Mouse (Mus musculus) right cerebral cortex, postnatal 36 days (tissue): ENCODE data around the gene Gm10277.
"Not testable (repeated sequence)": the region's sequence is repeated elsewhere in the genome, so short reads cannot be mapped to it uniquely, and the experiment has no call there.

Experiments
- DNase-seq, 2 experiments: peaks; one replicate each; pipeline ENCODE4 v3.0.0; 2022; ENCODE audit warnings: low spot score in 2 of 2, mixed read lengths in 1 of 2

The Gm10277 gene

DNA sequence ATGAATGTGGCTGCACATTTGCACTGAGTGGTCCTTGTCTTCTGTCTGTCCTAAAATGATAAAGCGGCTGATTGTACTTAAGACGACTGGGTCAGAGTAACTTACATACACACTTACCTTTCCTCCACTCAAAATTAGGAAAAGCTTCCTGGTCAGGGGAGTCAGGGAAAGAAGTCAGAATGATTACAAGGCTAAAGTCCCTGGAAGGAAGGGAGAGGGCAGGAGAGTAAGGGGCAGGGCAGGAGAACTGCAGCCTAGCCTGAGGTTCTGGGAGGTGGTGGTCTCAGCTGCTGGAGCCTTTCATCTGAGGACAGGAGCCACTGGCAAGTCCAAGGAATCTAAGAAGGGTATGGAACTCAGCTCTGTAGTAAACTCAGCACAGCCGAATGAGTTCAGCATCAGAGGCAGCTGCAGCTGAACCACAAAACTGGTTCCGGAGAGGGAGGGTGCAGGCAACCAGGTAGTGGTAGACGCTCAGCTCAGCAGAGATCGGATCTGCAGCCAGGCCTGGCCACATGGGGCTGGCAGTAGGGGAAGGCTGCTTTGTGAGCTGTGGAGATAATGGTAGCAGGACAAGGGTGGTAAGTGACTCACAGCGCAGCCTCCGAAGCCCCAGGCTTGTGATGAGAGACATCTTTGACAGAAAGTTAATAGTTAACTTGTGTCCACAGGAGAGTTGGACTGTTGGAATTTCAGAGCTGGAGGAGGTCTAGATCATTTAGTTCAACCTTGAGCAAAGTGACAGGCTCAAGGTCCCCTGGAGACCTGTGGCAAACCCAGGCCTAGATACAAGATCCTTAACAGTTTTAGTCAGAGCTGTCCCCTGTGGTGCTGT is 15.5 kb downstream of the Gm10277 start:
- DNase-seq, result no peak

DNA sequence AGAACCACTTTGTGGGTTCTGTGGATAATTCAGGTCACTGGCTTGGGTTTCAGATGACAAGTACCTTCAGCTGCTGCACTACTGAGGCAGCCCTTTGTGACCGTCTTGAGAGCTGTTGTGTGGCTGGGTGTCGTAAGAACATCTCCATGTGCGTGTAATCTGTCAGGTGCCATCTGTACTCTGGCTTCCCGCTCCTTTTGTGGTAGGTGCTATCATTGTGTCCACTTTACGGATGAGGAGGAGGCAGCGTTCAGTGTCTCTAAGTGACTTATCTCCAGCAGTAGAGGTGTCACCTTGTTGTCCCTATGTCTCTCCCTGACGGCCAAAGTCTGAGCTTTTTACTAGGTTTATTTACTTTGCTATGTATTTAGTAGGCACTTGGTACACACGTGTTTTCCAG is 17.2 kb downstream of the Gm10277 start:
- no peak for DNase-seq

DNA sequence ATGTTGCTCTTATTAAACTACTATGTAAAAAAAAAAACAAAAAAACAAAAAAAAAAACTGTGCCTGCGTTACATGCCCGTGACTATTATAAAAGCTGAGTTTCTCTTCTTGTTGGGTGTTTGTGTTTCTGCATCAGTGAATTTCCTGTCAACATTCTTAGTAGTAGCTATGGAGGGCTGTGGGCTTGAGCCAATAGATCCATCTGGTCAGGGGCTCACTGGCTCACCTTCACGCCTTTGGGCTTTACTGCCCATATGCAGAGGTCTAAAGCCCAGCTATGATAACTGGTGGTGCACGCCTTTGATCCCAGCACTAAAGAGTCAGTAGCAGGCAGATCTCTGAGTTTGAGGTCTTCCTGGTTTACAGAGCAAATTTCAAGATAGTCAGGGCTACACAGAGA is 18.1 kb downstream of the Gm10277 start:
- DNase-seq, result no peak

DNA sequence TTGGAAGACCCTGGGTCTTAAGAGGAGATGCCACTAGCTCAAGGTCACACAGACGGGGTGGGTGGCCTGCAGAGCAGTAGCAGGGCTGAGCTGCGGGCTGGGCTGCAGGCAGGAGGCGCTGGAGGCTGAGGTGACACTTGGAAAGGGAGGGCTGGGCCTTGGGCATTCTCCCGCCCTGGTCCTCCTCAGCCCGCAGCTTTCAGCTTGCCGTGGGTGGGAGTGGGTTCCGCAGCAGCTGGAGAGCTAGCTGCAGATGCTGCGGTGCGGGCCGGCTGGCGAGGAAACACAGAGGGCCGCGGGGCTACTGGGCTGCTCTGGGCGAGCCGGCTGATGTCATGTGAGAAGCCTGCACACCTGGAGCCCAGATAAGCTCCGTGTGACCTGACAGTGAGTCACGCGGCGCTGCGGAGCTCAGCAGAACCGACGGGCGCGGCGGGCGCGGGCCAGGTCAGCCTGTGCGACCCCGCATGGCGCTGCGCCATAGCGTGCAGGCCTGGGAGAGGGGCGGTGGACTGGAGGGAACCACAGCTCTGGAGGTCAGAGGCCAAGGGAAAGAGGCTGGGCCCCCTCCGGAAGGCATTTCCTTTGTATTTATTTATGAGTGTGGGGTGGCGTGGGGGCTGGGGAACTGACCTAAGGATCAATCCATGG is 21.1 kb downstream of the Gm10277 start:
- peak in 1 of 2 experiments; percentile 46 for DNase-seq

DNA sequence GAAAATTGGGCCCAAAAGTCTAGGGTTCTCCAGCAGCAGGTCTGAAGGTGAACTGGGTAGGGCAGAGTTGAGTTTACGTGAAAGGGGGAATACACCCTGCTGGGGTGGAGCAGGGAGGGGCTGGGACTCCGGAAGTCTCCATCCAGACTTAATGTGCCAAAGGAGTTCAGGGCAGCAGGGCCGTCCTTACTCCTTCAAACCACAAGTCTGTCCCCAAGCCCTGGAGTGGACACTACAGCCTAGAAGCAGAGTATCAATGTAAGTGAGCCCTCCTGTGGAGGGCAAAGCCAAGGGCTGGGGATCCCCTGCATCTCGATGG is 22.1 kb downstream of the Gm10277 start:
- DNase-seq, result no peak

DNA sequence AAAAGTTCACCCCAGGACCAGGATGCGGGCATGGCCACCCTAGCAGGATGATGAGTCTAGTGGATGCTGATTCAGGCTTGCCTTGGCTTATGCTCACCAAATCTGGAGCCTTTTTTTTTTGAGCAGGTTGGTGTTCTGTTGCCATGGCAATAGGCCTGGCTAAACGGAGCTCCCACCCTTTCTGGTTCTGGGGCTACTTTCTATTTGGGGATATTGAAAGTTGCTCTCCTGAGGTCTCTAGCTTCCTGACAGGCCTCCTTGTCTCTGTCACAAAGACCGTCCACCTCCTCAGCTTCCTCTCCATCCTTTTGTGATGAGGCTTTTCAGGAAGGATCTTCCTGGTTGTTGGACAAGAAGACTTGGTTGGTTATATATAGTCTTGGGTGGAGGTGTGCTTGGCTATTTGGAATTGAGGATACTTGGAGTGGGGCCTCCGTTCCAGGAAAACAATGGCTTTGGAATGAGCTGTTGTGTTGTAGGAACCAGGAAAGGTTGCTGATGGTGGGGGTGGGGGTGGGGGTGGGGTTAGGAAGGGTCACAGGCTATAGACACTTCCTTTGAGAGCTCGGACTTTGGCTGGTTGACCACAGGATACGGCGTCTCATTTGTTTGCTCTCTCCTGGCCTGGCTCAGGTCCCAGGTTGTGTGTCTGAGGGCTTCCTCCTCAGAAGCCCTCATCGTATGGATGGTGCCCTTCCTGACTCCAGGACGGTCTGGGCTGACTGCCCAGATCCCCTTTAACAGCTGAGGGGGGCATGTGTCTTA is 22.7 kb downstream of the Gm10277 start:
- DNase-seq, result peak in 1 of 2 experiments; percentile 60

DNA sequence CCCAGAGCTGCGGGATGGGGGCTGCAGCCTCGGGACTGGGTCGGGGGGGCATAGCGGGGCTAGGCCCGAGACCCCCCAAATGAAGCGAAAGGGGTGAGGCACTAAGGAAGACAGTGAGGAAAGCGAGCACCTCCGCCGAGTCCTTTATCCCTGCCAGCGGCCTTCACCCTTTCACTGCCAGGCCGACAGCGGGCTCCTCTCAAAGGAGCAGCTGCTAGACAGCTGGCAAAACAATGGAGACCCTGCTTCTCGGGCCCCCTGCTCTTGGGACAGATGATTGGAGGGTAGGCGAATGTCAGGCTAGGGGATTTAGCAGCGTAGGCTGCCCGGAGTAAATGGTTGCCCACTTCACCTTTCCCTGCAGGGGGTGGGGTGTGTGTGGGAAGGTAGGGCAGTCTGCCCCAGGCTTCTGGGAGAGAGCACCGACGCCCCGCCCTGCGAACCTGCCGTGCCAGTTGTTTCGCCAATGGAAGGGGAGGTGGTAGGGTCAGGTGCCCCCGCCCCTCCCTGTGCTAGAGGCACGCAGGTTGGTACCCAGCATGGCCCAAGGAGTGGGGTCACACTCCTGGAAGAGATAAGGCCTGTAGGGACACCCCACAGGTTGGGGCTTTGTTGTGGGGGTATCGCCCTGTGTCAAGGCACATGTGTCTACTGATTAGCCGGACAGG is 23.7 kb downstream of the Gm10277 start:
- DNase-seq, result peak in 1 of 2 experiments; percentile 34

DNA sequence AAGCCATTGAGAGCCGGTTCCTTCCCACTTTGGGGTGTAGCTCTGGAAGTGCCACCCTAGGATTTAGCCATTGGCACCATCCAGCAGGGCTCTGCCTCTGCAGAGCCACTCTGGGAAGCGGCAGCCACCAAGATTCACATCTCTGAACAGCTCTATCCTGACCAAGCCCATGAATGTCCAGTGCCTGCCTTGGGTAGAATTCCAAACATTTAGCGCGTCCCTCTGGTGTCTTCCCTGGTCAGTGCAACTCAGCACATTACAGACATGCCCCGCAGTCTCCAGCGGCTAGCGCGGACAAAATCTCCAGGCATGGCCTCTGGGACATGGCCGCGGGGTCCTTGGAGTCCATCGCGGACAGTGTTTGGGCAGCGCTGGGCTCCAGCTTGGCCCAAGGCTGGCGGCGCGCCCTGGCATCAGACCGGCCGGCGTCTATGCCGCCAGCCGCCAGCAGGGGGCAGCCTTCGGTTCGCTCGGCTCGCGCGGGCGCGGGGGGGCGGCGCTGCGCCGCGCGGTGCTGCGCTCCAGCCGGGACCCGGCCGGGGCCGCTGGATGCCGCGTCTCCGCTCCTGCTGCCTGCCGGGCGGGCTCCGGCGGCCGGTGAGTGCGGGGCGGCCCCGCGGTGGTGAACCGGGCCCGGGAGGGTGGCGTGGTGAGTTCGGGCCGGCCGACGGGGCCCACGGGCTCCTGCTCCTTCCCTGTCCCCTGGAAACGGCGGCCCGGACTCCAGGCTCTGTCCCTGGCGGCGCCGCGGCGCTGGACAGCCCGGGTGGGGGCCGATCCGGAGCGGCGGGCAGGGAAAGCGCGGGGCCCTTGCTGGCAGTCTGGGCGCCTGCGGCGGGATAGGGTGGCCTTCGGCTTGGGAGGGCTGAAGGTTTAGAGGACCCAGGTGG is 24.5 kb downstream of the Gm10277 start, which contains the start of gene Myo18a:
Gene Myo18a (plus strand): TSS at position 464 of the 890 bp plus-strand sequence.
- peak; percentile 45 to 68 for DNase-seq

DNA sequence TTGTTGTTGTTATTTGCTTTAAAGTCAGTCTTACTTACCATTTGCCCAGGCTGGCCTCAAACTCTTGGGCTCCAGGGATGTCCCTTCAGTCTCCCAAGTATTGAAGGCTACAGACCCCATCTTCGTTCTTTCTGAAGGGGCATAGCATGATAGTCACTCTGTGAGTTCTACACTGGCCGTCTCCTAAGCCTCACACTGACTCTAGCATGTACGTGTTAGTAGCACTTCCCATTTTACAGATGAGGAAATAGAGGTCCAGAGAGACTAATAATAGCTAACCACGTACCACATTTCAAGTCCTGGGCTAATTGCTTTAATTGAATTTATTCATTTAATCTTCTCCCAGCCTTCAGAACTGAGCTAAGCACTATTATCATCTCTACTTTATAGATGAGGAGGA is 27.5 kb downstream of the Gm10277 start:
- no peak for DNase-seq

DNA sequence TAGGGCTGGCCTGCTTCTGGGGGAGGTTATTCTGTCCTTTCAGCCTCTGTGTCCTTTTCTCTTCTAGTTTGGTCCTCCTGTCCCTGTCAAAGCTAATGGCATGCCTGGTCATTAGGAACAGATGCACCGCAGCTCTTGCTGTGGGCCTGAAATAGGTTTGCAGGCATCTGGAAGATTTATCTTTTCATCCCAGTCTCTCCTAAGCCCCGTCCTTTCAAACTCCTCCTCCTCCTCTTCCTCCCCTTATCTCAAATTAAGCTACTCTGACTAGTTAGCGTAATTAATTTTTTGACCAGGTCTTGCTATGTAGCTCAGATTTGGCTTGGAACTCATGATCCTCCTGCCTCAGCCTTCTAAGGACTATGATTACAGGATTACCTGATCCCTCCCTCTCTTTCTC is 34.1 kb downstream of the Gm10277 start:
- no peak for DNase-seq

DNA sequence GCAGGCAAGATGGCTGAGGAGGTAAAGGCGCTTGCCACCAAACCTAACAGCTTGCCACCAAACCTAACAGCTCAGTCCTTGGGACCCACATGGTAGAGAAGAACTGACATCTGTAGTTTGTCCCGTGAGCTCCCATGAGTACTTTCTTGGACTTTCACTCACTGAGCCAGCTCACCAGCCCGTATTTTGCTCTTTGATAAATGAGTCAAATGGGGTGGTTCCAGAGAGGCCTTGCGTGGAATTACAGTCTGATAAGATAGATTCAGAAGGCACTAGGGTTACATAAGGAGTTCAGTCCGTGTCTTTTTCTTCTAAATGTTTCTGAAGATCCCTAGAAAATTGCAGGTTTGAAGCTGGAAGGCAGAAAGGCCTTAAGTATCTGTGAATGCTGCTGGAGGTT is 35.0 kb downstream of the Gm10277 start:
- no peak for DNase-seq

DNA sequence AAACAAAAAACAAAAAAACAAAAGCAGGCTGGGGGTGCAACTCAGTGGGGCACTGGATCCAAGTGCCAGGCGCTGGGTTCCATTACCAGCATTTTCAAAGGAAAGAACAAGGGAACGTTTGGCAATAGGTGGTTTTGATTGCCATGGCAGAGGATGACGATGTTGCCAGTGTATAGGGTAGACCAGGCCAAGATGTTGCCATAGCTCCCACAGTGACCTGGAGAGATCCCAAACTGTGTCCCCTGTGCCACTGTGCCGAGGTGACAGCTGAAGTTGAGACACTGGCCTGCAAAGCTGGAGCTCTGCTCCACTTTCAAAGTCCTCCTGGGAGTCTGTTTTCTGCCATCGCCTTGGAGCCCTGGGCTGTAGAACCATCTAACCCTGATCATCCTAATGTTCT is 38.6 kb downstream of the Gm10277 start:
- DNase-seq, result no peak

DNA sequence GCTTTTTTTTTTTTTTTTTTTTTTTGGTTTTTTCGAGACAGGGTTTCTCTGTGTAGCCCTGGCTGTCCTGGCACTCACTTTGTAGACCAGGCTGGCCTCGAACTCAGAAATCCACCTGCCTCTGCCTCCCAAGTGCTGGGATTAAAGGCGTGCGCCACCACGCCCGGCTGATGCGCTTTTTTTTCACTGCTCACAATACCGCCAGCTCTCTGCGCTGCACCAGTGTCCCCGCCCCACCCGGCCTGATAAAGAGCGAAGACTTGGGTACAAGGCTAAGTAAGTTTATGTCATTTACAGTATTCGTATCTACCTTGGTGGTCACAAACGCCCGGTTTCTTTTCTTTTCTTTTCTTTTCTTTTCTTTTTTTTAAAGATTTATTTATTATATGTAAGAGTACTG is 40.4 kb downstream of the Gm10277 start:
- DNase-seq, result not testable (repeated sequence)

DNA sequence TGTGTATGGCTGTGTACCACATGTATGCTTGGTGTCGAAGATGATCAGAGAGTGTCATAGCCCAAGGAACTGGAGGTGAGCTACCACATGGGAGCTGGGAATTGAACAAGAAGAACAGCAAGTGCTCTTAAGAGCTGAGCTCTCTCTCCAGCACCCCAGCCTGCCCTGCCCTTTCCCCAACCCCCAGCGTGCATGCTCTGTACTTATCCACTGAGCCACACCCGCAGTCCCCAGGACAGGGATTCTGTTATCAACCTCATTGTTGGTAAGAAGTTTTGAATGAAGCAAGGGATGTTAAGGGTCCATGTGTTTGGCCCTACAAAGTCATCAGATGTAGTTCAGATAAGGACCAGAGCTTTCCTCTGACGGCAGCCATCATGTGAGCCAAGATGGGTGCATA is 40.9 kb downstream of the Gm10277 start:
- DNase-seq, result no peak

DNA sequence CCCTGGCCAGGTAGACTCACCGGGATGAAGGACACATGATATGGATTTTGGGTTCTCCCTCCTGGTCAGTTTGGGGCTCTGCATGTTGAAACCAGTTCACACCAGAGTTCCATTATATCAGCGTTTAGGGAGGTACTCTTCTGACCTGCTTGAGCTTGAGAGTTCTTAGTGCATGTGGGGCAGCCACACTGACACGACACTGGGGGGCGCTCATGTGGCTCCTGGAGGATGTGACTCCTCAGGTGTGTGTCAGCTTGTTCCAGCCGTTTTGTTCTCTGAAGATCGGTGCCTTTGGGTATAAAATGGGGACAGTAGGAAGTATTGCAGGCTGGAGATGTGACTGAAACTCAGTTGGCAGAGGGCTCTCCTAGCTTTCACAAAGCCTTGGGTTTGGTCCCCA is 43.6 kb downstream of the Gm10277 start:
- no peak for DNase-seq

DNA sequence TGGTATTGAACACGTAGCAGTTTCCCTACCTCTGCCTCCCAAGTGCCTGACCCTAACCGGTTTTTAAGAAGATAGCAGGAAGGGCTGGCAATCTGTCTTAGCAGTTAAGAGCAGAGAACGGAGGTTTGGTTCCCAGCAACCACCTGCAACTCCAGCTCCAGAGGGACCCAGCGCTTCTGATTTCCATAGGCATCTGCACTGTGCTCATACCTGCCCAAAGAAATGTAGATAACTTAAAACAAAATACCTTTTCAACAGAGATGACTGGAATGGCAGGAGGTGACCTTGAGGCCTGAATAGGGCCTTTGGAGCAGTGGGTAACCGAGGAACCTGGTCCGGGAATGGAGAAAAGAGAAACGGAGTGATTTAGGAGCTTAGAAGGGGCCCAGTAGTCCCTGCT is 49.0 kb downstream of the Gm10277 start:
- no peak for DNase-seq

DNA sequence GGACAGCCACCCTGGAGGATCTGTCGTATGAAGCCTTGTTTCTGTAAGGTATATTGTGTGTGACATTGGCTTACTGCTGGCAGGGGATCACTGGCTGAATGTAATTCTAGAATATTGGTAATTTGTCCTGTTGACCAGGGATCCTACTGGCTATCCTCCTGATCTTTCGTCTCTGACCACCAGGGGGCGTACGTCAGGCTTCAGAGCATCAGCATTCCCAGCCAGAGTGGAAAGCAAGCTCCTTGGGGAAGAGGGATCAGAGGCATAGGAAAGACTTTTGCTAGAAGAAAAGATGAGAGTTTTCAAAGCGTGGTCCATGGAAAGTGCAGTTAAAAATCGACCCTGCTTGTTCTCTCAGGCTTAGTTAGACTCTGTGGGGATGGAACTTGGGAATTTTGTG is 50.3 kb downstream of the Gm10277 start:
- DNase-seq, result peak; percentile 66 to 69
